Mouse (Mus musculus): ENCODE results near the gene Atp2c1.
A peak's percentile ranks its signal among the peaks of the same experiment; 100 is the strongest.

The Atp2c1 gene

GRCm38 (mm10) chr9:105484338-105485084 lies 42.6 kb downstream of the Atp2c1 start:
- no peak for DNase-seq

- DNase-seq = no peak
Measured at GRCm38 (mm10) chr9:105483880-105484279, 43.2 kb downstream of the Atp2c1 start.

- DNase-seq = no peak
Measured at GRCm38 (mm10) chr9:105482715-105483510, 44.2 kb downstream of the Atp2c1 start.

DNA sequence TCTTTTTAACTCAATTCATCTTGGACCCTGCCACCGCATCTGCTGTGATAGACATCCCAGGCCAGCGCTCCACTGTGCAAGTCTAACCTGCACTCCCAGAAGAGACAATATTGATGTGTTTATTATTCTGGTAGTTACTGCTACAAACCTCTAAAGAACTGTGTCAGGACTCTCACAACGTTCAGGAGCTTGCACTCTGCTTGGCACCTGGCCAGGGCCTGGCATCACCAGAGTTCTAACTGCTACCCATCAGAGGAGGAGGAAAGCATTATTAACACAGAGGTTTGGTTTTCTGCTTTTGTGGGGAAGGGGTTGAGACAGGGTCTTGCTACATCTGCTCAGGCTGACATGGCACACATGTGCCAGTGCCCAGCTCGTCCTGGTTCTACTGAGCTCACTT lies 45.0 kb downstream of the Atp2c1 start:
- peak; percentile 53 for DNase-seq

- DNase-seq = no peak
Measured at GRCm38 (mm10) chr9:105476134-105476533, 51.0 kb downstream of the Atp2c1 start.

- DNase-seq = no peak
Measured at GRCm38 (mm10) chr9:105474910-105475309, 52.2 kb downstream of the Atp2c1 start.

- DNase-seq = no peak
Measured at GRCm38 (mm10) chr9:105467787-105468186, 59.3 kb downstream of the Atp2c1 start.

DNA sequence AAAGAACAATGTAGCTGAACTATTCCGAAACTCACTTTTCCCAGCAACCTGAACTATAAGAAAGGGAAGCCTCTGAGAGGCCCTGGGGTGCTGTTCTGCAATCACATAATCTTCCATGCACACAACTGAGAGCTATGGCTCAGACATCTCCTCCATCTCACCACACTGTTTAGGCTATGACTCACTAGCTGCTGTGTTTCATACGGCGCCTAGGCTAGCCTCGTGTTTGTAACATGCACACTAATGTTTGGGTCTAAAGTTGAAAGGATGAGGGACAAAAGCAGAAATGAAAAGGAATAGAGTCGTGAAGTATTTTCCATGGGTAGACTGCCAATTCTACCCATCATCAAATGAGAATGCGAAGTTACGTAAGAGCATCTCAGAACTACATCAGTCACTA lies 65.6 kb downstream of the Atp2c1 start:
- no peak for DNase-seq

GRCm38 (mm10) chr9:105459032-105459431 lies 68.1 kb downstream of the Atp2c1 start:
- no peak for DNase-seq

- DNase-seq = no peak
Measured at GRCm38 (mm10) chr9:105408549-105408948, 118.6 kb downstream of the Atp2c1 start.

GRCm38 (mm10) chr9:105395218-105395627 lies 131.9 kb downstream of the Atp2c1 start, which contains the start of the genes Aste1 and Nek11:
TSS of gene Aste1 (plus strand) at chr9:105395392.
TSS of gene Nek11 (minus strand) at chr9:105395524.
- DNase-seq = peak; percentile 92

- DNase-seq = no peak
Measured at GRCm38 (mm10) chr9:105394720-105395119, 132.4 kb downstream of the Atp2c1 start.

DNA sequence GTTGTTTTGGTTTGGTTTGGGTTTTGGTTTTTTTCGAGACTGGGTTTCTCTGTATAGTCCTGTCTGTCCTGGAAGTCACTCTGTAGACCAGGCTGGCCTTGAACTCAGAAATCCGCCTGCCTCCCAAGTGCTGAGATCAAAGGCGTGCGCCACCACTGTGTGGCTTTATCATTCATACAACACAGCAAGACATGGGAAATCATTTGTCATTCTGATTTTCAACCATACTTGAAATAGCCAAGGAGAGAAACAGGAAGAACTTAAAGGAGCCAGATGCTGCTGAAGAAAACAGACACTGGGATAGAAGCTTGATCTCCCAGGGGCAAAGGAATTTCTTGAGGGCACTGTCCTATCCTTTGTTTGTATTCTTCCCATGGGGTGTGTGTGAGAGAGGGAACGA lies 136.5 kb downstream of the Atp2c1 start:
- no peak for DNase-seq

DNA sequence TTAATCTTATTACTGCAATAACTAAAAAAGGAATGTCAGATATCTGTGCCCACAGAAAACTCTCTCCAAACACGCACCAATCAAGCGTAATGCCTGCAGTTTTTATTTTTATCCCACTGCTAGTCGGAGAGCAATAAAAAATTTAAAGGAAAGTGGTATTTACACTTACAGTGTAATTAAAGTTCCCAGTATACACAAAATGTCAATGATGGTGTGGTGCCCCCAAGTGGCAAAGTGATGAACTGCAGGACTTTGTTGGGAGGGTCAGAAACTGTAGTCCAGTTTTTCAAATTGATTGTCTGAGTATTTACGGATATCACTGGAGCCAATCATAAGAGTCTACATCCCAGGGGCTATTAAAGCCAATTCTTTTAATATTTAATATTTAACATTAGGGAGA lies 137.8 kb downstream of the Atp2c1 start:
- DNase-seq = peak; percentile 84

DNA sequence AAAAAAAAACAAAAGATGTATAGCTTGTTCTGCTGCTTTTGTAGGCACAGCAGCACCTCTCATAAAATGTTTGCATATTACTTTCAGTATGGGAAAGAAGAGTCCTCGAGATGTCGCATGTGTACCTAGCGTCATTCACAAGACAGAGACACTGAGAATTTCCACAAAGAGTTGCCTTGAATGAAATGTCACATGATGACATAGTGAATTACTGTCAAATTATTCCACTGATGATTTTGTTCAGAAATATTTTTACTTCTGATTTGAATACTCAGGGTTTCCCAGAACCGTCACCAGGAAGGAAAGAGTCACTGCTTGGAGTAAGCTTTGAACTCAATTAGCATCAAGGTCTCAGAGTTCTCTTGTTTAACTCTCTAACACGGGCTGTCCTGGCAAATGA lies 139.7 kb downstream of the Atp2c1 start:
- DNase-seq = no peak

GRCm38 (mm10) chr9:105379533-105380145 lies 147.5 kb downstream of the Atp2c1 start:
- no peak for DNase-seq

DNA sequence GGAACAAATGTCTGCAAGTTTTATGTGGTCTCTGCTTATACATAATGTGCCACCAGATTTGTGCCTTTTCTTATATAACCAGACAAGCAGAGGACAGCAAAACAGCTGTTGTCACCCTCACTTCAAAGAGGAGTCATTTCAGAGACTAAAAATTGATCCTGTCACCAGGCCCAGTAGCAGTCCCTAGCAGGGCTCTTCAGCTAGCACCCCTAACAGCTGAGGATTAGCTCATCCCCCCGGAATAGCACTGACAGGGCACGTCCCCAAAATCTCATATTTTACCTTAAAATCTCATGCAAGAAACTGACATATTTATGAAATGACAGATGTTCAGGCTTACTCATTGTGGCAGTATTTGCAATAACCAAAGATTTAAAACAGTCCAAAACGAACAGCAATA lies 149.5 kb downstream of the Atp2c1 start:
- DNase-seq = no peak

DNA sequence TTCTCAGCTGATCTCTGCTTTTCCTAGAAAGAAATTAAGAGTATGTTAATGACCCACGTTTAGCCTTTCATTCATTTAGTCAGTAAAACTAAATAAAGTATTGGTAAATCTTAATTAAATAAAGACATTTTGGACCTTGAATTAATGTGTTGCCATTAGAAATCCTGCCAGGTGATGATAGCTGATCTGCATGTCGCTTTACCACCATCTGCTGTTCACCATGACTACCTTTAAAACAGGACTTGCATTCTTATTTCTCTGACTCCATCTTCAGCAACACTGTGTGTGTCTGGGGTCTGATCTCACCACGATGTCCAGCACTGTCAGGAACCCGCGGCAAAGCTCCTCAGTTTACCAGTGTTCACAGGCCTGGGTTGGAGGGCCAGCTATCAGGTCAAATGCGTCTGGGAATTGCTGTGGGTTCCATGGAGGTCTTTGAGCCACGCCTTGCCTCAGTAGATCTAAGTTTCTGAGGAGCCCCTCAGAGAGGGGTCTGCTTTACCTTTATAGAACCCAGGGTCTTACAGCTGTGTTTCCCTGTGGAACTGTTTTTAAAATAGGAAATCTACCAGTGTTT lies 150.1 kb downstream of the Atp2c1 start:
- no peak for DNase-seq

DNA sequence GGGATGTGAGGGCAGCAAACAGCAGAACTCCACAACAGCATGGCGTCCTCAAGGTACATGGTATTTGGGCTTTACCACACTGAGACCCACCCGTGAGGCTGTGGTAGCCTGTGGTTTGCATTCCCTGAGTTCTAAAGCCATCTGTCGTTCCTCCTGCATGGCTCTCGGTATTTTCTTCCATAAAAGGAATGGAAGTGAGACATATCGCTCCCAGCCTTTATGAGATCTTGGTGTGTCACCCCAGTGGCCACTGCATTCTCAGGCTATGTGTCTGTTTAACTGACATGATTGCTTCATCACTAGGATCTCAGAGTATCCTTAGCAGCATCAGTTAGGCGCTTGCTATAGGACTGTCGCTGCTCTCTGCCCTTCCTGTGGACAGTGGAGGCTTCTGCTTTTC lies 150.7 kb downstream of the Atp2c1 start:
- DNase-seq = no peak

GRCm38 (mm10) chr9:105374361-105374760 lies 152.8 kb downstream of the Atp2c1 start:
- DNase-seq = no peak

GRCm38 (mm10) chr9:105368605-105369004 lies 158.5 kb downstream of the Atp2c1 start:
- no peak for DNase-seq

- DNase-seq = no peak
Measured at GRCm38 (mm10) chr9:105366199-105366598, 160.9 kb downstream of the Atp2c1 start.

DNA sequence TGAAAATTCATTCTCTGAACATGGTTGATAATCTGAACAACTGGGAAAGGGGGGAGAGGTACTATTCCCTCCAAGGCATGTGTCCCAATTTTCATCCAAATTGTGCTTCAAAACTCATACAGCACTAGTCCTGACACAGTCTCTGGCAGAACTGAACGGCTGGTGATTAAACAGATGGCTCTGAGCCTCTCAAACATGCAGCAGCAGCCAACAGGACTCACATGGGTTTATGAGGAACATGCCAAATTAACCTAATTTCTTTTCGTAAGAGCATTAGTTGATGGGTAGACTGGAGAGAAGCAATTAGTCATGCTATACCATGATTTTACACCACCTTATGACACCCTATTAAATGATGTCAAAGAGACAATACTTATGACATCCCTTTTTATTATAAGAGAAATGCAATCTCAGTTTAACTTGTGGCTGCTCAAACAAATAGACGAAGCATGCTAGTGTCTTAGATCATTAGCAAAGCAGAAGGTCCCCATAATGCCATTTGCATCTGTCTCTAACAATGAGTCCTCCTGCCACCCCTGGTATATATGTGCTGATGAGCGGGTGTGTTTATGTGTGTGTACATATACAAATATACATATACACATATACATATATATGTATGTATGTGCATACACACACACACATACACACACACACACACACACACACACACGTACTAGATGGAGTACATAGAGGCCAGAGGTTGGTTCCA lies 163.4 kb downstream of the Atp2c1 start:
- no peak for DNase-seq
